Mouse (Mus musculus) hindlimb bud, embryonic 11.5 days (tissue): ENCODE data around the gene Zfp385a.

Experiments
- DNase-seq: peaks from one replicate; pipeline ENCODE4 v3.0.0-alpha.2; 2012; ENCODE audit warnings: low read depth, low spot score; ENCODE audit errors: extremely low spot score

Gene Zfp385a

GRCm38 (mm10) chr15:103339961-103340337 is at the start of gene Zfp385a:
Gene Zfp385a, minus strand, starts transcription at chr15:103340093.
- no peak for DNase-seq

DNA sequence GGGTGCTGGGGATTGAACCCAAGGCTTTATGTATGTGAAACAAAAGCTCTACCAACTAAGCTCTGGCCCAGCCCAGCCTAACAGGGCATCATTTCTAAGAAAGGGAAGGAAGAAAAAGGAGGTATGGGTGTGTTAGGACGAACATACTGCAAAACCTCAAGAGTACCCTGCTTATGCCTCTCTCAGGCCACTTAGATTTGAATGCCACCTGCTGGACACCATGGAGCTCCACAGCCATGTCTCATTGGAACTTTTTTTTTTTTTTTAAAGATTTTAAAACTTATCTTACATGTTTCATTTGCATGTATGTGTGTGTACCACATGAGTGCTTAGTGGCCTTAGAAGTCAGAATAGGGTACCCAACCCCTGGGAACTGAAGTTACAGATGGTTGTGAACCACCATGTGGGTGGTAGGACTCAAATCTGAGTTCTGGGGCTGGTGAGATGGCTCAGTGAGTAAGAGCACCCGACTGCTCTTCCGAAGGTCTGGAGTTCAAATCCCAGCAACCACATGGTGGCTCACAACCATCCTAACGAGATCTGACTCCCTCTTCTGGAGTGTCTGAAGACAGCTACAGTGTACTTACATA is 48.8 kb upstream of the Zfp385a start:
- no peak for DNase-seq

DNA sequence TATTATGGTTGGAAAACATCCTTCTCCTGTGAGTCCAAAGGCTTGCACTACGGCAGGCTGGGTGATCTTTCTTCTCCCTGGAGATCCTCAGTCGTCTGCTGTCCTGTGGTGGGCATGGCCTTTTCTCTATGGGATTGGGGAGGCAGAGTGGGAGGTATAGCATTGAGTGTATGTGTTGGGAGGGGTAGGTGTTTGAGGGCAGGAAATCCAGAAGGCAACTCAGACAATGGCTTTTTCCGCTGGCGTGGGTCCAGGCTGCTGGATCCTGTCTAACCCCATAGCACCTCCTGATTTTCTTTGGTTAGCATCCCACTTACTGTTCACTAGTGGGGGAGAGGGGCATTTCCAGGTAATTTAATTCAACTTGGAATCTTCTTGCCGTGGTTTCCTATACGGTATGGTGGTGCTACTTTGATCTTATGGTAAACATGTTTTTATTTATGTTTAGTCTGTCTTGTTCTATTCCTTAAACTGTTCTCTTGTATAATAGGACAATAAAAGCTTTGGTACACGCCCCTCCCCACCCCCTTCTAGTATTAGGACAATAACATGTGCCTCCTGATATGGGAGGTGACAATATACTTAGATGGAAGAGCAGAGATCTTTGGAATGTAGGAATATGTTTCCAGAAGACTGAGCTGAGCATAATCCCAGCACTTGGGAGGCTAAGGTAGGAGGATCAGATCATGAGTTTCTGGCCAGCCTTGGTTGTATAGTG is 44.0 kb upstream of the Zfp385a start:
- no peak for DNase-seq

- DNase-seq: no peak
Measured at GRCm38 (mm10) chr15:103382795-103383406, 43.0 kb upstream of the Zfp385a start.

GRCm38 (mm10) chr15:103382075-103382474 is 42.2 kb upstream of the Zfp385a start:
- DNase-seq: no peak

DNA sequence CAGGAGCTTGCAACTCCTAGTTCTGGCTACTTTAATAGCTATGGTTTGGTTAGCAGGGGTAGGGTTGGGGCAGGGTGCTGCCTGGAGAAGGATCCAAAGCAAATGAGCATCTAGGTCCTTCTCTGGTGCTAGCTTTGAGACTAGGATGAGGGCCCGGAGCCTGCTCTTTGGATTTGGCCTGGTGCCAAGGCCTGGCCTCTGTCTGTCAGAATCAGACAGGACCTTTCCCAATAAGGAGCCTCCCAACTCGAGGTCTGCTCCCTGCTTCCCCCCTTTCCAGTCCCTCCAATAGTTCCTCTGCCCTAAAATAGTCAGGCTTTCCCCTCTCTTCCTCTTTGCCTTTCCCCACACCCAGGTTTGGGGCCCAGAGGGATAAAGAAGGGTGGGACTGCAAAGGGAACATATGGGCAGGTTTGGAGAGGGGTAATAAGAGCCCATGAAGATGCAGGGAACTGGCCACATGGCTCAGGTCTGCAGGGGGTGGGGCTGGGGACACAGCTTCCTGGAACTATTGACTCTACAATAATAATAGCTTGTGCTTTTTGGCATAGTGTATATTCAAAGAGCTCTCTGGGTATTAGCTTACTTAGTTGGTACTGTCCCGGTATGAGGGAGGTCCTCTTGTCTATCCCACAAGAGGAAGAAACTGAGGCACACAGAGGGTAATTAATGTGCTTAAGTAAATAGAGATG is 38.9 kb upstream of the Zfp385a start:
- no peak for DNase-seq

GRCm38 (mm10) chr15:103377752-103378664 is 38.1 kb upstream of the Zfp385a start:
- DNase-seq: no peak

DNA sequence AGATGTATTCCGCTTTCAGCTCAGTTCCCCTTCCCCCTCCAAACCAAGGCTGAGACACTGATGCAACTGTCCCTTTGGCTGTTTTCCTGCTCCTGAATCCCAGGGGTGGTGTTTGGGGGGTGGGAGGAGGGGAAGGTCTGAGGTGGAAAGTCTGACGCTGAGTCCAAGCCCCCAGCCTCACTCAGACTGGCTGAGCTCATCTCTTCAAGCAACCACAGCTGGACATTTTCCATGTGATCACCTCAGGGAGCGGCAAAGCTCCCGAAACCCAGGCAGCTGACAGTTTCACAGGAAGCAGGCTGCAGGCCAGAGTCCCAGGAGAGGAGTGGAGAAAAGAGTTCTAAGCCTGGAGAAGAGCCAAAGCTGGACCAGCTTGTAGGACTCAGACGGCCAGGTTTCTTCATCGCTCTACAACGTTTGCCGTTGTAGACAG is 37.0 kb upstream of the Zfp385a start:
- no peak for DNase-seq

- DNase-seq: no peak
Measured at GRCm38 (mm10) chr15:103375112-103375800, 35.4 kb upstream of the Zfp385a start.

GRCm38 (mm10) chr15:103372461-103372860 is 32.6 kb upstream of the Zfp385a start:
- DNase-seq: no peak

DNA sequence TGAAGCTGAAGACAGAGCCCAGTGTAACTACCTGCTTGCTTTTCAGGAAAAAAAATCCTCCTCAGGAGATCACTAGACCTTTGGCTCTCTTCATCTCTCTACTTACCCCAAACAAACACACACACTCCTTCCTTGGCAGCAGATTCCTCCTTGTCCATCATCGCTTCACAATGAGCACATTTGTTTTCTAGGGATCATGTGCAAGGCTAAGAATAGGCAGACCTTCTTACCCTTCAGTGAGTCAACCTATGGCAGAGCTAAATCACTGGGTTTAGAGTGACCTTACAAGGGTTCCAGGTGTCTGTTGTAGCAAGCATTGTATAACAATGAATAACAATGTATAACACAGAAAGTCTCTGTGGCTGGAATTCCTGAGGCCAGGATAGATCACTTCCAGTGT is 31.8 kb upstream of the Zfp385a start:
- DNase-seq: no peak

DNA sequence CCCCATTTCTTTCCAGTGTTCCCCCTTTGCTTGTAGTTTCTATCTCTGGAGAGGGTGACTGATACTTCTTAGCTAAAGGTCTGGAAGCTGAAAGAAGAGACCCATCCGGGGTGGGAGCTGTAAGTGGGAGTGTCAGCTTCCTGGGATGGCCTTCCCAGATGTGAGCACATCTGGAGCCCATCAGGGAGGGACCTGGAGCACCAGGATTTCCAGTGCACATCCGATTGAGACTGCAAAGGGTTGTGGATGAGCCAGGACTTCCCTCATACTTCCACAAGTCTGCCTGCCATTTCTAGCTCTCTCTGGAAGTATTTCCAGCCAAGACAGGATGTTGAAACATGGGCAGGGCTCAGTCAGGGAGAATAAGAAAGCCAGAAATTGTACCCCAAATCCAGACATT is 31.3 kb upstream of the Zfp385a start:
- DNase-seq: no peak

DNA sequence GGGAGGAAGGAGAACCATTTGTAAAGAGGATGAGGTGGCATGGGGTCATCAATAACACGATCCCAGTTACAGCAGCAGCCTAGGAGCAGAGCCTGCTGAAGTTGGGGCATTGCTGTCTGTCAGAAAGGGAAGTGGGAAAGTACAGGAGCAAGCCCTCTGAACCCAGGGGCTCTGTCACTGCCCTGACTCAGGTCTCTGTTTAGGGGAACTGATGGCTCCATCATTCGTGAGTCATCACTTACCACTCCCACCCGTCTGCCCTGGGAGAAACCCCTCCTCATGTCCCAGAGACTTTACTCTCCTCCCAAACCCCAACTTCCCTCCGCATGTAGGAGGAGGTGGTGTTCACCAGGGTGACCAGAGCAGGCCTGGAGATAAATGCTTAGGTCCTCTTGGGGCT is 30.6 kb upstream of the Zfp385a start:
- DNase-seq: no peak

- DNase-seq: no peak
Measured at GRCm38 (mm10) chr15:103369123-103369522, 29.2 kb upstream of the Zfp385a start.

GRCm38 (mm10) chr15:103368179-103368940 is 28.5 kb upstream of the Zfp385a start:
- no peak for DNase-seq

DNA sequence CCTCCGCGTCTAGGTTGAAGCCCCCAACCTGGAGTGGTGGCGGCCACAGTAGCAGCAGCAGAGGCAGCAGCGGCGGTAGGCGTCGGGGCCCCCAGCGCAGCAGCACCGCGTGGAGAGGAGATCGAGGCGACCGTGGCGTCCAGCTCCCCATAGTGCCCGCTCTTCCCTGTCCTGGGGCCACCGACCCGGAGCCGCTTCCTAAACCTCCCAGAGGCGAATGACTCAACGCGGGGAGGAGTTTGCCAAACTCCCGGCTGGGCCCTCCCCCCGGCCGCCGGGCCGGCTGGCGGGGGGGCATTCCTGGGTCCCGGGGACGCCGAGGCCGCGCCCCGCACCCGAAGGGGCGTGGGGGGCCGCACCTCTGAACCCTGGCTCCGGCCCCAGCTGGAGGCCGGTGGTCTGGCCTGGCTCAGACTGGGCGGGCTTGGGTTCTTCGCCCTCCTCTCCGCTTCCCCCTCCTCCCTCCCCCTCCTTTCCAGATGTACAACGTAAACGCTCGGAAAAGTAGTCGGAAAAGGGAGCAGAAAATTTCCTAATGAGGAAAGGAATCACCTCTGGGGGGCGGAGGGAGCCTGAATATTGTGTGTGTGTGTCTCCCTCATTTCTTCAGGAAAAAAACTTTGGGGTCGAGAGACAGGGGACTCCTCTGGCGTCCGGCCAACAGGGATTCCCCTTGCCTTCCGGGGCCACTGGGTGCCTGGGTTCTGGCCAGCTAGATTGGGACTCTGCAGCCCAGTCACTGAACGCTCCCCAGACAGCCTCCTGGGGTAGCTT is 26.7 kb upstream of the Zfp385a start, which contains the start of gene Itga5:
TSS of gene Itga5 (minus strand) at position 388 of the 774 bp plus-strand sequence.
- no peak for DNase-seq

GRCm38 (mm10) chr15:103365471-103366375 is 25.8 kb upstream of the Zfp385a start:
- DNase-seq: no peak

DNA sequence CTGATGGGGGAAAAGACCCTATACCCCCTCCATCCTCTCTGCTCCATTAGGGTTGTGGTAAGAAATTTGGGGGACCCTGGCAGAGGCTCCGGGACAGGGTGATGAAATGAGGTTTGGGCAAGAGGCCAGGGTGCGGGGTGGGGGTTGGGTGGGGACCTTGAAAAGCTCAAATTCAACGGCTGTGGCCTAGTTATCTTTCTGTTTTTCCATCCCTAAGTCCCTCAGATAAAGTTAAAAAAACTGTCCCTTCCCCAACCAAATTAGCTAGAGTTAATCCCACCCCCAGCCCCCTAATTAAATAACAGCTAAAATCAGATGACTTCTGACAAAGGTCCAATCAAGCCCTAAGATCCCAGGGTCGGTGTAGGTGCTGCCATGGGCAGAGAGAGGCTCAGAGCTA is 24.9 kb upstream of the Zfp385a start:
- no peak for DNase-seq
